Mouse (Mus musculus): ENCODE results near the gene Hivep1.

DNA sequence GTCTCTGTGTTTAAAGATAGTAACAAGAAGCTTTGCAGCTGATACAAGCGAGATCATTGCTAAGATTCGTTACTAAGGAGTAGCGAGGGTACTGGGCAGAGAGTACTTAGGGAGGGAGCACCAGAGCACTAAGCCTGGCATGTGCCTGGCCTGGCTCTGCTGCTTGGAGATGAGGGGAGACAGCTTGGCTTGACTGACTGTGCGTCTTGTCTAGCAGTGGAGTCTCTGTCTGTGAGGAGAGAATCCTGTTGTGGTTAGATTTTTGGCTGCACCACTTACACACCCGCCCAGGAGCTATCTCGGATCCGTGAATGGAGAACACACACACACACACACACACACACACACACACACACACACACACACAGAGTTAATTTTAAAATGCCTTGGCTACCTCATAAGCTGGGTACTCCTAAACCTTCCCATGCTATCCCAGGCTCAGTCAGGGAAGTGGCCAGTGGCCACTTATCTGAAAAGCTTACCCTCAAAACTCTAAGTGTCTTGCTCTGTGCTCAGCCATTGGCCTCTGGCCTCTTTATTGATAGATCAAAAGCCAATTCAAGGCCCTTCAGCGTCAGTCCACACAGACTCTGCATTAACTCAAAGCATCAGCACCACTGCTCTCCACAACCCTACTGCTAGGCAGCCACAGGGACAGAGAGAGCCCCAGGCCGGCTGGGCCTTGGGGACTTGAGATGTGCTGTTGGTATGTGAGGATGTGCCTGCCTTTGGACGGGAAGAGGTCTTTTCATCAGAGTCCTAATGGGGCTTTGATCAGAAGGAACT, 28.5 kb downstream of the Hivep1 start:
- TF ChIP-seq TAL1 (IDR thresholded peaks at IDR 0.05; ENCODE audit: low read length) (no peak), GATA1 (IDR thresholded peaks at IDR 0.05; ENCODE audit: low read length) (no peak)

Data from erythroblast, embryonic 14.5 days (primary cell).